Mouse (Mus musculus): ENCODE measurements around the gene Bivm. TPM values are rescaled to one million over a fixed set of nuclear protein-coding genes. Genes with fewer than 3 reads are reported as not detected.

Bivm gene
- polyA plus RNA-seq, 1 experiment from 2014 or later, result 22.5 TPM

Other genes with a start within 250 kb of the Bivm start
- 71.1 and 71.9 TPM in 2 replicates for gene Tpp2, start 185.3 kb upstream of the Bivm start, polyA plus RNA-seq (2016; fragmentation: Nextera tagmentation; extraction: Ambion mirVana)
- 0.41 and 0.63 TPM in 2 replicates for gene Mettl21c, start 98.9 kb upstream of the Bivm start, polyA plus RNA-seq (2016; fragmentation: Nextera tagmentation; extraction: Ambion mirVana)
- 0.16 and 0.22 TPM in 2 replicates for gene Gm8251, start 57.0 kb upstream of the Bivm start, polyA plus RNA-seq (2016; fragmentation: Nextera tagmentation; extraction: Ambion mirVana)
- 105 and 118 TPM in 2 replicates for gene Tex30, start 16.5 kb upstream of the Bivm start, polyA plus RNA-seq (2016; fragmentation: Nextera tagmentation; extraction: Ambion mirVana)
- gene Kdelc1, start 149 bp upstream of the Bivm start, polyA plus RNA-seq (2016; fragmentation: Nextera tagmentation; extraction: Ambion mirVana), result 56.1 and 64.6 TPM in 2 replicates
- gene Ercc5, start 28.8 kb downstream of the Bivm start, polyA plus RNA-seq (2016; fragmentation: Nextera tagmentation; extraction: Ambion mirVana), result 29.0 and 32.8 TPM in 2 replicates
- gene Mettl21e, start 100.0 kb downstream of the Bivm start, polyA plus RNA-seq (2016; fragmentation: Nextera tagmentation; extraction: Ambion mirVana), result not detected in 2 replicates